Mouse (Mus musculus) limb, embryonic 11.5 days (tissue): ENCODE measurements around the gene Adam22. TPM values are rescaled to one million over a fixed set of nuclear protein-coding genes. Genes with fewer than 3 reads are reported as not detected.

Source experiments
- ATAC-seq: fragments of 200-750 bp; cut with Nextera tagmentation; 2 replicates; pipeline ENCODE4 v1.8.0; 2017; ENCODE audit warnings: low read depth; ENCODE audit not compliant: insufficient number of reproducible peaks, low FRiP score, low TSS enrichment
- DNase-seq: peaks from one replicate; pipeline ENCODE4 v3.0.0-alpha.2; 2015; ENCODE audit warnings: low spot score
- H3K27ac ChIP-seq: fragments of 300-500 bp; sonication (generic); replicated peaks from 2 replicates; pipeline ENCODE4 v1.5.1; 2014; ENCODE audit warnings: low read depth, mild to moderate bottlenecking, low read length
- H3K27me3 ChIP-seq: fragments of 300-500 bp; sonication (generic); 2 replicates; pipeline ENCODE4 v1.6.1; 2014; ENCODE audit warnings: mild to moderate bottlenecking, low read length, mixed read lengths; ENCODE audit not compliant: control insufficient read depth, insufficient read depth
- H3K36me3 ChIP-seq: fragments of 300-500 bp; sonication (generic); 2 replicates; pipeline ENCODE4 v1.6.1; 2014; ENCODE audit warnings: mild to moderate bottlenecking, low read length, moderate library complexity, mixed read lengths; ENCODE audit not compliant: control insufficient read depth, insufficient read depth
- H3K4me1 ChIP-seq: fragments of 300-500 bp; sonication (generic); 2 replicates; pipeline ENCODE4 v1.6.1; 2014; ENCODE audit warnings: low read length, mixed read lengths; ENCODE audit not compliant: control insufficient read depth, insufficient read depth
- H3K4me2 ChIP-seq: fragments of 300-500 bp; sonication (generic); 2 replicates; pipeline ENCODE4 v1.6.1; 2014; ENCODE audit warnings: low read depth, mild to moderate bottlenecking, moderate library complexity; ENCODE audit not compliant: severe bottlenecking
- H3K4me3 ChIP-seq: fragments of 300-500 bp; sonication (generic); 2 replicates; pipeline ENCODE4 v1.5.1; 2014; ENCODE audit warnings: low read depth, low read length
- H3K9ac ChIP-seq: fragments of 300-500 bp; sonication (generic); 2 replicates; pipeline ENCODE4 v1.6.1; 2014; ENCODE audit warnings: mild to moderate bottlenecking, low read length
- H3K9me3 ChIP-seq: fragments of 300-500 bp; sonication (generic); 2 replicates; pipeline ENCODE4 v1.6.1; 2016; ENCODE audit warnings: low read length; ENCODE audit not compliant: control insufficient read depth
- WGBS: fragments of 180-500 bp; shearing (Covaris S2); extraction: QIAGEN DNeasy Blood & Tissue Kit; methylation state at CpG from one replicate; pipeline ENCODE4 v1.1.7; 2014; 5-methylcytosine and 5-hydroxymethylcytosine counted together
- polyA plus RNA-seq: library from polyadenylated mRNA; unstranded; fragments of >200 nt; fragmentation: Nextera tagmentation; extraction: Ambion mirVana; gene quantifications from 2 replicates; pipeline ENCODE4 v1.2.1, GENCODE M21; 2014

Adam22 gene
- polyA plus RNA-seq, 1 experiment from 2014 or later, result 7.3 TPM

DNA sequence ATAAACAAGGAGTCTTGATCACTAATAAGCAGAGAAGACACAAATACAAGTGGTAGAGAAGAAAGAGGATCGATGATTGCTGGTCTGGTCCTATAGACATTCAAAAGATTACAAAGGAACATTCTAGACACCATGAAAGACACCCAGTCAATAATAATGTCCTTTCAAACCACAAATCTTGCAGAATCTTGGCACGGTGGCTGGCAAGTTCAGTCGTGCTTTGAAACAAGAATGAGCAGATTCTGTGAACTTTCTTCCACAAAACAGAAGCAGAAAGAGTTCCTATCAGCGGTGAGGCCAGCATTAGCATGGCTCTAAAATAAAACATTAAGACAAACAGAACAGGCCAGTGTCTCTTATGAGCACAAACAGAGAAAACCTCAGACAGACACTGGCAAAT is 5.5 kb upstream of the Adam22 start:
- H3K4me3 ChIP-seq, result no peak overlapping the region
- ATAC-seq, result no peak
- H3K9ac ChIP-seq, result no peak overlapping the region
- H3K4me2 ChIP-seq, result no peak overlapping the region
- H3K4me1 ChIP-seq, result no peaks in the 10 kb centered on the region
- H3K27me3 ChIP-seq, result 0 out of 2 replicates have a peak, but pooled peaks cover 1% of the 10 kb centered on the region
- H3K27ac ChIP-seq, result no peak overlapping the region
- 82% methylated on average over 4 of the region's 4 CpGs for WGBS
- no peak for DNase-seq
- H3K9me3 ChIP-seq, result no peaks in the 10 kb centered on the region
- H3K36me3 ChIP-seq, result no peaks in the 10 kb centered on the region

DNA sequence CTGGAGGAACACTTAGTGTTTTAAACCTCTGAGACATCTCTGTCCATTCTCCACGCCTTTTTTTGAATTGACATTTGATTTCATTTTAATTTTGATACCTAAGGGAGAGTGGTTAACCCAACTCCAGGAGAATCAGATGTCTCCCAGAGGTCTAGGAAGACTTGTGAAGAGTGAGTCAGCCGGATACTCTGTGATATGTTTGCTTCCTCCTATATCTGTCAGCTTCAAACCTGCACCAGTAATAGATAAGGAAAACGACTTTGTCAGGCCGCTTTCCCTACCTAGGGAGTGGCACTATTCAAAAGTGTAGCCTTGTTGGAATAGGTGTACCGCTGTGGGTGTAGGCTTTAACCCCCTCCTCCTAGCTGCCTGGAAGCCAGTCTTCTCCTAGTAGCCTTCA is 821 bp upstream of the Adam22 start:
- no peak overlapping the region for H3K4me3 ChIP-seq
- ATAC-seq, result no peak
- no peaks in the 10 kb centered on the region for H3K9me3 ChIP-seq
- H3K4me1 ChIP-seq, result no peaks in the 10 kb centered on the region
- WGBS, result 86% methylated on average over 5 of the region's 5 CpGs
- H3K27ac ChIP-seq, result no peak overlapping the region
- 0 out of 2 replicates have a peak, but pooled peaks cover 3% of the 10 kb centered on the region for H3K27me3 ChIP-seq
- H3K36me3 ChIP-seq, result no peaks in the 10 kb centered on the region
- H3K9ac ChIP-seq, result no peak overlapping the region
- no peak for DNase-seq
- no peak overlapping the region for H3K4me2 ChIP-seq

DNA sequence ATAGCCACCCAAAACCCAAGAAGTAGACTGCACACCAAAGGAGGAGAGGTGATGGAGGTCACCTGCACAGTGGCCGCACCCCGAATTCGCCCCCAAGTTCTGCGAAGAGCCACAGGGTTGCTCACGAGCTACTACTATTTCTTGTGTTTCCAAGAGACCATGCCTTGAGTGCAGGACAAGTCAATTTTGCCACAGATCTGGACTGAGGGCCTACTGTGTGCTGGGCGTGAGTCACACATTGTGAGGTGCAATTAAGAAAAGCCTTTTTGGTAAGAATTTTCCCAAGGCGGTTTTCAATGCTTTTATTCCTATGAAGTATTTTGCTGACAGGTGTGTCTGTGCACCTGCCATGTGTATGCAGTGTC is 350 bp upstream of the Adam22 start:
- H3K36me3 ChIP-seq, result no peaks in the 10 kb centered on the region
- H3K9ac ChIP-seq, result no peak overlapping the region
- no peak overlapping the region for H3K27ac ChIP-seq
- ATAC-seq, result 0 out of 2 replicates have a peak, but pooled peaks have one; percentile 11
- H3K9me3 ChIP-seq, result no peaks in the 10 kb centered on the region
- no peak for DNase-seq
- 0 out of 2 replicates have a peak, but pooled peaks cover 3% of the 10 kb centered on the region for H3K27me3 ChIP-seq
- 36% methylated on average over 7 of the region's 7 CpGs for WGBS
- H3K4me2 ChIP-seq, result peak overlapping the region; percentile 81
- H3K4me1 ChIP-seq, result no peaks in the 10 kb centered on the region
- H3K4me3 ChIP-seq, result peak overlapping the region; percentile 63

- DNase-seq (peak; percentile 40), ATAC-seq (peak; percentile 23)
Observed at GRCm38 (mm10) chr5:8366771-8367613, 968 bp downstream of the Adam22 start.

GRCm38 (mm10) chr5:8362361-8362760 is 5.6 kb downstream of the Adam22 start:
- Histone ChIP-seq H3K27ac (no peak overlapping the region), H3K9ac (no peak overlapping the region), H3K36me3 (no peaks in the 10 kb centered on the region), H3K27me3 (no peaks in the 10 kb centered on the region), H3K9me3 (no peaks in the 10 kb centered on the region), H3K4me1 (no peaks in the 10 kb centered on the region), H3K4me2 (no peak overlapping the region), H3K4me3 (no peak overlapping the region)
- ATAC-seq (no peak), DNase-seq (no peak)
- 56% methylated on average over 1 of the region's 1 CpGs for WGBS

More at GRCm38 (mm10) chr5:8366771-8367613, 968 bp downstream of the Adam22 start:
- H3K4me3 ChIP-seq, result peak overlapping the region; percentile 63
- H3K27me3 ChIP-seq, result 0 out of 2 replicates have a peak, but pooled peaks cover 3% of the 10 kb centered on the region
- no peak overlapping the region for H3K9ac ChIP-seq
- H3K4me2 ChIP-seq, result peak overlapping the region; percentile 81
- H3K9me3 ChIP-seq, result no peaks in the 10 kb centered on the region
- WGBS, result 3% methylated on average over 25 of the region's 25 CpGs
- H3K4me1 ChIP-seq, result no peaks in the 10 kb centered on the region
- no peak overlapping the region for H3K27ac ChIP-seq
- no peaks in the 10 kb centered on the region for H3K36me3 ChIP-seq

DNA sequence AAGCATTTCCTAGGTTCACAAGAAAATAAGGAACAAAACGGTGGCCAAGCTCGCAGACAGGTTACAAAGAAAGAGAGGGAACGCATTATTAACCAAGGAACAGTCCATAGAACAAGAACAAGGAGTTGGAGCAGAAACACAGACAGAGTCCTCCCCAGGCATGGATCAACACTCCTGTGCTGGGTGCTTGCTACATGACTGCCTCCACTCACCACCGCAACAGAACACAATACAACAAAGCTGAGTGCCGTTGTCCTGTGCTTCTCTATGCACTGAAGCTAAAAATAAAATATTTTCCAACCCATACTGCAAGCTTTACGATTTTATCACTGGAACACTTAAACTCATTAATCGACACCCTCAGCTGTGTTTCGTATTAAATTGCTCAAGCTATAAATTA is 10.3 kb downstream of the Adam22 start:
- no peak overlapping the region for H3K27ac ChIP-seq
- no peaks in the 10 kb centered on the region for H3K36me3 ChIP-seq
- H3K4me1 ChIP-seq, result no peaks in the 10 kb centered on the region
- H3K9me3 ChIP-seq, result no peaks in the 10 kb centered on the region
- H3K9ac ChIP-seq, result no peak overlapping the region
- DNase-seq (no peak), ATAC-seq (no peak)
- WGBS, result 84% methylated on average over 8 of the region's 8 CpGs
- H3K4me3 ChIP-seq, result no peak overlapping the region
- H3K4me2 ChIP-seq, result no peak overlapping the region
- H3K27me3 ChIP-seq, result no peaks in the 10 kb centered on the region

DNA sequence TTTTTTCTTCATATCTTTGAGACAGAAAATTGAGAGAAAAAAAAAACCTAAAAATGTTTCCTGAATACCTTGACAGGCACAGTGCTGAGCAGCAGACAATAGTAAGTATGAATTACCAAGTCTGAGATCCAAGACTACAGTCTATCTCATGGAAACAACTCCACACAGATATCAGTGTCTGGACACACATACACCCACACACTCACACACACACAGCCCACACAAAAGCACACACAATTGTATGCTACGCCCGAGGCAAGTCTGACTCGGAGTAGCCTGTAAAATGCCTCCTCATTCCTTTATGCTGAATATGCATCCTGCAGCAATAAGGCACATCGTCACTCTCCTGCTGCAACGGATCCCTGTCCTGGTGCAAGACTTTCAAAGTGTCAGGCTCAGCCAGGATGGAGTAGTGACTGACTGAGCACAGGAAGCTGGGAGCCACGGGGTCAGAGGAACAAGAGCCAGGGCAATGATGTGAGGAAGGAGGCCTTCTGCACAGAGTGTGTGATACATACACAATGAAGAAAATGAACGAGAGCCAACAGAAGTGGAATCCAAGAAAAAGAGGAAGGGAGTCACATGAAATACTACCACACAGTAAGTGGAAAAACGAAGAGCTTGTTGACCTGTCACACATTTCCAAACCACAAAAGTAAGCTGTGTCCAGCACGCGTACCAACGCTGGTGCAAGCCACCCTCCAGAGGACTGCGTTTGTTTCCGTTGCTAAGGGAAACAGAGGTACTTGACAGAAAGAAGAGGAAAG is 10.9 kb downstream of the Adam22 start:
- WGBS, result 67% methylated on average over 13 of the region's 13 CpGs
- no peak overlapping the region for H3K27ac ChIP-seq
- no peak for DNase-seq
- H3K4me1 ChIP-seq, result no peaks in the 10 kb centered on the region
- H3K4me3 ChIP-seq, result no peak overlapping the region
- H3K9ac ChIP-seq, result no peak overlapping the region
- no peaks in the 10 kb centered on the region for H3K36me3 ChIP-seq
- no peaks in the 10 kb centered on the region for H3K9me3 ChIP-seq
- H3K27me3 ChIP-seq, result no peaks in the 10 kb centered on the region
- no peak overlapping the region for H3K4me2 ChIP-seq
- ATAC-seq, result no peak

DNA sequence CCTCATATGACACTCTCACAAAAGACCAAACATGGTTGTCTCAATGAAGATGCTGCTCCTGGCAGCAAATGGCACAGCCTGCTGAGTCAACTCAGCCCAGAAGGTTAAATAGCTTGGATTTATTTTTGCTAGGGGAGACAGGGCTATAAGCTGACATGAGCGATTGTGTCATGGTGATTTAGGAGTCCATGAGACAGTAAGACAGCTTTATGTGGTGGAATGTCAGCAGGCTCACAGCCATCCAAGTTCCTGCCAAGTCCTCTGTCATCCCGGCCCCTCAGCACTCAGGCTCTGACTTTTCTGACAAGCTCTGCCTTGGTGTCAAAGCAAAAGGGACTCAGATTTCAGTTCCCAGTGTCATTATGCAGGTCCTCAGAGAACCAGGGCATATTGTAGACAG is 11.6 kb downstream of the Adam22 start:
- Histone ChIP-seq H3K9ac (no peak overlapping the region), H3K4me3 (no peak overlapping the region), H3K36me3 (no peaks in the 10 kb centered on the region), H3K27me3 (no peaks in the 10 kb centered on the region), H3K4me1 (no peaks in the 10 kb centered on the region), H3K4me2 (no peak overlapping the region), H3K27ac (no peak overlapping the region), H3K9me3 (no peaks in the 10 kb centered on the region)
- 36% methylated on average over 2 of the region's 2 CpGs for WGBS
- DNase-seq, result no peak
- ATAC-seq, result no peak
